Mouse (Mus musculus): Measurements from ENCODE around the gene Gm8369. TPM values are rescaled to one million over a fixed set of nuclear protein-coding genes. Genes with fewer than 3 reads are reported as not detected.
"Not testable (repeated sequence)": the region's sequence is repeated elsewhere in the genome, so short reads cannot be mapped to it uniquely, and the experiment has no call there.

Gm8369 gene
- total RNA-seq (2022) = under 1 TPM; 0.22 to 0.89 (median 0.35) TPM

DNA sequence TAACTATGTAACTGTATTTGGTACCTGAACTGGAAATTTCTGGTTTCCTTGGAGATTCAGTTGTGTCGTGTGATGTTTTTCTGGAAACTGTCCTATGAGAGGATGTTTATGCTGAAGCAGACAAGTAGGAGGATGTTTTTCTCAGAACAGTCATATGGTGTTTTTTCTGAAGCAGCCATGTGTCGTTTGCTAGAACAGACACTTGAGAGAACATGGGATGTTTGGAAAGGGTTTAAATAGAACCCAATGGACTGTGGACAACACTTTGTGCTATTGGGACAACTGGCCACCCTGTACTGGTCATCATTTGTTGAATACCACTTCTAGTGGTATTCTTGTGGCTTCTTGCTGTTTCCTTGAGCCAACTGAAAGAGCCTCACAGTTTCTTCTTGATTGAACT is at the start of gene Gm8369:
Gene Gm8369, plus strand, starts transcription at position 193 of the 400 bp plus-strand sequence.
- DNase-seq = no peak

DNA sequence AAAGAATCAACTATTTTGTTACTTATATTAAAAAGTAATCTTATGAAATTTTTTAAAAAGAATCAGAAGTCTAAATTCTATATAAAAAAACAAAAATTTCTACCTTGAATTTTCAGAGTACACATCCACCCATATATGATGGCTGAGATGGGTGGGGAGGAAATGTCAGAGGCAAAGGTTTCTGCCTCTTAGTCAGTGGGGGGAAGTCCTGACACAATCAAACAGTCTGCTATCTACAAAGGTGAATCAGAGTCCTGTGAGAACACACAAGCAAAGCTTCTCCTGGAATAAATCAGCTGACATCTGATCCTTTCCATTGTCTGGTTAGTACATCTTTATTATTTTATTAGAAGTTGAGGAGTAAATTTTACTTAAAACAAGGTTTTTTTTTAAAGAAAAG is 42.4 kb upstream of the Gm8369 start, which contains the start of gene Ms4a4b:
Gene Ms4a4b, plus strand, starts transcription at position 216 of the 400 bp plus-strand sequence.
- no peak for DNase-seq

DNA sequence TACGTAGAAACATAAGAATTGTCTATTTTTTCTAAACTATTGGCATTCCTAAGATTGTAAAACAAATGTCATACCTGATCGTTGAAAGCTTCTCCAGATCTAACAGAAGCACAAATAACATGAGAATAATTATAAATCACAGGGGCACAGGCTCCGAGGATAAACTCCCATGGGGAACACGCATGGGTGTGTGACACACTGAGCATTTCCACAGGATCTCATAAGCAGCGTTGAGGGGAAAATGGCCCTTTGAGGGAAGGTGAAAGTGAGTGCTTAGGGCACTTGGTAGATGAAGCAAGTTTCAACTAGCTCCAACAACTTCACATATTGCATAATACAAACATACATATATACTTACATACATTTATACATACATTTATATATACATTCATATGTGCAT is 41.8 kb upstream of the Gm8369 start:
- no peak for DNase-seq

DNA sequence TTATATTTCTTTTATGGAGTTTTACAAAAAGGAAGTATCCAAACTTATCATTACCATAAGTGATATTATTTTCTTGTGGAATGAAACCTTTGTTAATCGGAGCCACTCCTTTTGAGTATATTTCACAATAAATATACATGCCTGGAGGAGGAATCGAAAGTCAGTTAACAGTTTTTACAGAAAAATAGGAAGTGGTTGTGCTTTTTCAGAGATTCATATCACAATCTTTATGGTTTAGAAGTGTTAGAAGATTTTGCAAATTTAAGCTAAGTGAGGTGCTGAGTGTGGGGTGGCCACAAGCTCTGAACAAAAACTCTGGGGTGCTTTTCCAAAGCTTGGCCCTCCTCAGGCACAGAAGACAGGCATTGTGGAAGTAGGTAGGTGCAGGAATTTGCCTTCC is 38.5 kb upstream of the Gm8369 start:
- no peak for DNase-seq

DNA sequence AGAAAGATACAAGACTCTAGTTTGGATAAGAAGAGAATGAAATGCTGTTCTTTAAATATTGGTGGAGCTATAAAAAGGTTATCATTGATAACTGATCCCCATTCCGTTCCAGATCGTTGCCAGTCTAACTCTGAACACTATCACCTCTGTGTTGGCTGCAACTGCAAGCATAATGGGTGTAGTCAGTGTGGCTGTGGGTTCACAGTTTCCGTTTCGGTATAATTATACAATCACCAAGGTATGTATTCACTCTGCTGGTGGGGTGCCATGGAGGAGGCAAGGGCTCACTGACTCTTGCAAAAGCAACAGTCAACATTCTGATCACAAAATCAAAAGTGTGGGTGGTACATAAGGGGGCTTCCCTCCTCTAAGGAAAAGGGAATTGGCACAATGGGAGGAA is 26.7 kb upstream of the Gm8369 start:
- DNase-seq = not testable (repeated sequence)

DNA sequence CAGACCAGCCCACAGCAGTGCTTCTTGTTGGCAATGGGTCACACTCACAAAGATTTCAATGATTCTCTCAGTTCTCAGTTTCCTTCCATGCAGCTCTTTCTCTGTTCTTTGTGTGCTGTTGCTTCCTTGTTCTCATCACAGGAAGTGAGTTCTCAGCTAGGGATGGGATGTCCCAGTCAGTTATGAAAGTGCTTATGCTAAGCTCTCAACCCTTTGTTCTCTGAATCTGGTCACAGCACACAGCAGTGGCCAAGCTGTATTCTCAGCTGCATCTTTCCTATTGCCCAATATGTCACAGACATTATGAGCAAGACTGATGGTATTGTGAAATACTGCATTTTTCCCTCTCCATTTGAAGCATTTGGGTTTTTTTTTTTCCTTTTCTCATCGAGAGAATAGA is 20.9 kb upstream of the Gm8369 start:
- DNase-seq = not testable (repeated sequence)

DNA sequence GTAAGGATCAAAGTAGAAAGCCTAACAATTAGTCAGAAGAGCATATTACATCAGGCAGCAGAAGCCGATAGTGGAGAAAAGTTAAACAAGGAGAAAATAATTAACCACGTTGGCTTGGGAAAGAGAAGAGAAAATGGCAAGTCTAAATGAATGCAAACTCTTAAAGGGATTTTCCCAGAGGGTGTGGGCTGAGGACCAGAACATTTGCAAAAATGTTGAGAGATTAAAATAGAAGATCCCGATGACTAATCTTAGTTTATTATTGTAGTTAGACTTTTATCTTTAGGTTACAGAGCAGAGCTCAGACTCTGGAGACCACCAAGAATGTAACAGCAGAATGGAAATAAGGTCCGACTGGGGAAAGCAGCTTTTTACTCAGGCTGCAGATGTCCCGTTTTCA is 19.3 kb upstream of the Gm8369 start:
- DNase-seq = no peak

DNA sequence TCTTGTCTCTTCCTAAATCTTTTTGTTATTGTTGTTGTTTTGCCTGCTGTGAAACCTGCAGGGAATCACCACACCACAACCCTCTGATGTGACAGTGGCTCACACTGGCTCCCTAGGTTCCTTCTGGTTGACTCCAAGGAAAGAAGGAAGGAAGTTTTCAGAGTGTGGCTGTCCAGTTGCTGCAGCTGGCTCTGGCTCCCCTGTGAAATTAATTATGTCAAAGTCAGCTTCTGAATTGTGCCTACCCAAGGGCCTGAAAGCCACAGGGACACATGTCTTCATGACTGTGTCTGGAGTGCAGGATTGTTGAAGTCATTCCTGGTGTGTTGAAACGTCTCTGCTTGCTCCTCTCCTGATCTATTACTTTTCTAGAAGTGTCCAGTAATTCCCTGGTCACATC is 17.4 kb upstream of the Gm8369 start:
- DNase-seq = not testable (repeated sequence)

DNA sequence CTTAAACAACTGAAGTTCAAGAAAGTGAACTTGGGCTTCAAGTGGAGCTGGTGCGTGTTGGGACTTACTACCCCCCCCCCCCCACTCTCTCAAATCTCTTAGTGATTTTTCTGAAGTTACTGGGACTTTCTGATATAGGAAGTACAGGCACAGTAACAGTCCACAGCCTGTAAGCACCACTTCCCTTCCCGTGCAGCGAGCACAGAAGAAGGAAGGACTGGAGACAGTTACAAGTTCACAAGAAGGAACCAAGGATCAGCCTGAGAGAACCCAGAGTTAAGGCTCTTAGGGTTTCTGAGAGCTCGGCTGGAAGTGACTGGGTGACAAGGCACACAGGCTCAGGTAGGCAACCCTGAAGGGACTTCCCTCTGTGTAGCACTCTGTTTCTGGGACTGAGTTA is 16.5 kb upstream of the Gm8369 start, which contains the start of gene Ms4a6c:
Gene Ms4a6c, plus strand, starts transcription at position 152 of the 400 bp plus-strand sequence.
- DNase-seq = not testable (repeated sequence)

DNA sequence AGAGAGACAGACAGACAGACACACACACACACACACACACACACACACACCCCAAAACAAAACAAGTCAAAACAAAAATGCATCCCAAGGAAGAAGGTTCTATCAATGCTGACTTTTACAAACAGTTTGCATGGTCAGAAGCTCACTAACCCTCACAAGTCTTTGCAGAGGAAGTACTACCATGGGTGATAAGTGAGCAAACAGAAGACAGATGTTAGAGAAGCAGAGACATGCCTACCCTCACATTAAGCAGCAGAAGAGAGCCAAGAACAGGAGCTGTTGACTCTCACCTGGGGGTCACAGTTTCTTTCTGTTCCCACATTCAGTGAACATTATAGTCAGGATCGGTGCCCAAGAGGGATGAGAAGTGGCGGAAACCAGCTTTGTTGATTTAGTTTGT is 6.0 kb upstream of the Gm8369 start:
- DNase-seq = no peak

DNA sequence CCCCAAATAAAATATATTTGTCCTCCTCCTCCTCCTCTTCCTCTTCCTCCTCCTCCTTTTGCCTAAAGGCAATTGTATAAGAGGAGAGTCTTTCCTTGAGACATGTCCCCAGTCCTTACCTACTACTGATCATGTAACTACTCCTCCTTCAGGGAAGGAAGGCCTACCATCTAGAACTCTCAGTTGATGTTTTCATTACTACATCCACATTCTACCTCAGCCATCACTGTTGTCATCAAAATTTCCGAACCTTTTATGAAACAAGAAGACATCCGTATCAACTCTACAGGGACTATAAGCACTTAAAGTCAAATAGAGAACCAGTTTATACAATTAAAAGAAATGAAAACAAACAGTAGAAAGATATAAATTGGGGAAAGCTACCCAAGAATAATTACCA is 3.1 kb upstream of the Gm8369 start:
- DNase-seq = no peak

DNA sequence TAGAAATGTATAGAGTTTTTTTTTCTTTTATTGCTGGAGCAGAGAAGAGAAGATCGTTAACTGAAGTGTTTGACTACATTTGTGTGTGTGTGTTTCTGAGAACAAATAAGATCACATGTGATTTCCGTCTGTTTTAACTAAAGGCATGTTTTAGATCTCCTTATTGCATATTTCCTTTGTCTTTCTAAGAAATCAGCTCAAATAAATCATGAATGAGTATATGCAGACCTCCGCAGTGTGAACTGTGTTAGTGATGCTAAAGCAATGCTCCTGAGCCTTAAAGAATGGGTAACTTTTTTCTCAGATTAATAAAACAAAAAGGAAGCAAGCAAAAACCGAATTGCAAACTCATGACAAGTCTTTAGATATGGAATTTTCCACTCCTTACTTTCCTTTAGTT is 1.8 kb upstream of the Gm8369 start:
- no peak for DNase-seq

DNA sequence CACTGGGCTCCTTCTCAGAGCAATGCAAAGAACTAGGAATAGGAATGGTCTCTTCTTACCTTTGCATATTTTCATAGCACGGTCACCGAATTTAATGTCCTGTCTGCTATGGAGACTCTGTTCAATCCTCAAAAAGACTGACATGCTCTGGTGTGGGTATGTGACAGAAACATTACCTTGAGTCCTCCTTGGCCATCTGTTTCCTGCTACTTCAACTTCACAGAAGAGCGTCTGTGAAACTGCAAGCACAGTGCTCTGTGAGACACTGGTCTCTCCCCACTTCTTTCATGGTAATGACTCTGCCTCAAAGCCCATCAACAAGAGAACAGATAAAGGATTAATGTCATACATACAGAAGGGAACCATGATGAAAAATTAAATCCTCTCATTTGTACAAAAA is 1.4 kb upstream of the Gm8369 start:
- DNase-seq = no peak

DNA sequence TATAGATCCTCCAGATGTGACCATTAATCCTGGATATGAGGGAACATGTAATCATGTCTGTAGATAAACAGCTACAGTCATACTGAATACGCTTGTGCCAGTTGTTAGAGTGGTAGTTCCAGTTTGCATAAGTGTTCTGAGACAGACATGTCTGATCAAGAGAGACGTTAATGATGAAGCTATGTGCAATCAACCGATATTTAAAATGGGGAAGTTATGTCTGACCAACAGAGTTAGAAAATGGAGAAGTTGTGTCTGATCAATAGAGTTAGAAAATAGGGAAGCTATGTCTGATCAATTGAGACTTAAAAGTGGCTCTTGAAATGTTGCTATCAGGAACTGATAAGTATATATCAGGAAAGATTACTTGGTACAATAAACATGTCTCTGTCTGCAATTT is 472 bp upstream of the Gm8369 start:
- no peak for DNase-seq

DNA sequence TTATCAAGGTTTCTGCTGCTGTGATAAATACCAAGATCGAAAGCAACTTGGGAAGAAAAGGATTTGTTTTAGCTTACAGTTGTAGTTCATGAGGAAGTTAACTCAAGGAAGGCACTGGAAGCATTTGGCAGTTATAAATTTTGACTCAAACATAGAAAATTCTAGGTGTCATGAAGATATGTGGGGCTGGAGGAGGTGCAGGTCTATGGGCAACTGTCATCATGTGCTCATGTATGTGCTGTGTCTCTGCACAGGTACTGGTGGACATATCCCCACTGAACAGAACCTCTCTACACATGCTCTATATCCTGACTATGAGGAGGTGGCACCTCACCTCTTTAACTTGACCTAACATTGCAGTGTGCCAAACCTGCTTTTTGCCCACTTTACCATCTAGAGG is 861 bp downstream of the Gm8369 start:
- DNase-seq = no peak

DNA sequence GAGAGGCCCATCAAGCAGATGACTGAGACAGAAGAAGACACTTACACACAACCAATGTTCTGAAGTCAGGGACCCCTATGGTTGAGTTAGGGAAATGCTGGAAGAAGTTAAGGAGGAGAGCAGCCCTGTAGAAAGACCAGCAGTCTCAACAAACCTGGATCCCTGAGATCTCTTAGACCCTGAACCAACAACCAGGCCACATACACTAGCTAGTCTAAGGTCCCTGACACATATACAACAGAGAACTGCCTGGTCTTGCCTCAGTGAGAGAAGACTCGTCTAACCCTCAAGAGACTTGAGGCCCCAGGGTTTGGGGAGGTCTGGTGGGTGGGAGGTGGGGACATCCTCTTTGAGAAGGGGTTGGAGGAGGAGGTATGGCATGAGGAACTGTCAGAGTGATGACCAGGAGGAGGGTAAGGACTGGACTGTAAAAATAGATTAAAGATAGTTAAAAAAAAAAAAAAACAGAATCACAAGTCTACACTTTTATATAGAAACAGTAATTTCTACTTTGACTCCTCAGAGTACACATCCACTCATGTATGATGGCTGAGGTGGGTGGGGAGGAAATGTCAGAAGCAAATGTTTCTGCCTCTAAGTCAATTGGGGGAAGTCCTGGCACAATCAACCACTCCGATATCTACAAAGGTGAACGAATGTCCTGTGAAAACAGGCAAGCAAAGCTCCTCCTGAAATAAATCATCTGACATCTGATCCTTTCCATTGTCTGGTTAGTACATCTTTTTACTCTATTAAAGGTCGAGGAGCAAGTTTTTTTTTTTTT is 5.9 kb downstream of the Gm8369 start:
- no peak for DNase-seq

DNA sequence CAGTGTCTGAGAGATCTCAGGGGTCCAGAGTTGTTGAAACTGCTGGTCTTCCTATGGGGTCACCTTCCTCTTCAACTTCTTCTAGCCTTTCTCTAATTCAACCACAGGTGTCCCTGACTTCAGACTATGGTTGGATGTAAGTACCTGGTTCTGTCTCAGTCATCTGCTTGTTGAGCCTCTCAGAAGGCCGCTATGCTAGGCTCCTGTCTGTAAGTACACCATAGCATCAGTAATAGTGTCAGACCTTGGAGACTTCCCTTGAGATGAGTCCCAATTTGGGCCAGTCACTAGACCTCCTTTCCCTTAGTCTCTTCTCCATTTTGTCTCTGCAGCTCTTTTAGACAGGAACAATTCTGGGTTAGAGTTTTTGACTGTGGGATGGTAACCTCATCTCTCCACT is 6.9 kb downstream of the Gm8369 start:
- DNase-seq = no peak

DNA sequence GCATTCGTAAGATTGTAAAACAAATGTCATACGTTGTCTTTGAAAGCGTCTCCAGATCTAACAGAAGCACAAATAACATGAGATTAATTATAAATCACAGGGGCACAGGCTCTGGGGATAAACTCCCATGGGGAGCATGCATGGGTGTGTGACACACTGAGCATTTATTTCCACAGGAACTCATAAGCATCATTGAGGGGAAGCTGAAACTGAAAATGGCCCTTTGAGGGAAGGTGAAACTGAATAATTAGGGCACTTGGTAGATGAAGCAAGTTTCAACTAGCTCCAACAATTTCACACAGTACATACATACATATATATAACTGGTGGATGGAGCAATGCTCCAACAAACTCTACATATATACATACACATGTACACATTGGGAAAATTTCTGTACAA is 8.8 kb downstream of the Gm8369 start:
- no peak for DNase-seq

DNA sequence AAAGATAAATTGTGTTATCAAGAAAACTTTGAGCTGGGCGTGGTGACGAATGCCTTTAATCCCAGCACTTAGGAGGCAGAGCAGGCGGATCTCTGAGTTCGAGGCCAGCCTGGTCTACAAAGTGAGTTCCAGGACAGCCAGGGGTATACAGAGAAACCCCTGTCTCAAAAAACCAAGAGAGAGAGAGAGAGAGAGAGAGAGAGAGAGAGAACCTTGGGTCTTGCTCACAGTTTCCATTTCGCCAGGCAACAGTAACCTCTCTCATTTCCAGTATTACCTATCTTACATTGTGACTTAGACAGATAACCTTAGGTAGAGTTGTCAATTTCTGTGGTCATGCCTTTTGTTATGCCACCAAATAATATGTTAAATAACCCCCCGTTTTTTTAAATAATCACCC is 10.6 kb downstream of the Gm8369 start:
- no peak for DNase-seq

DNA sequence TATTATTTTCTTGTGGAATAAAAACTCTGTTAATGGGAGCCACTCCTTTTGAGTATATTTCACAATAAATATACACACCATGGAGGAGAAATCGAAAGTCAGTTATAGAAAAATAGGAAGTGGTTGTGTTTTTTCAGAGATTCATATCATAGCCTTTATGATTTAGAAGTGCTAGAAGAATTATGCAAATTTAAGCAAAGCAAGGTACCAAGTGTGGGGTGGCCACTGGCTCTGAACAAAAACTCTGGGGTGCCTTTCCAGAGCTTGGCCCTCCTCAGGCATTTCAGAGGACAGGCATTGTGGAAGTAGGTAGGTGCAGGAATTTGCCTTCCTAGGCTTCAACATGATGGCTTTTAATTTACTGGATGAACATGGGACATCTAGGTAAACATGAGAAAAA is 11.6 kb downstream of the Gm8369 start:
- DNase-seq = not testable (repeated sequence)

DNA sequence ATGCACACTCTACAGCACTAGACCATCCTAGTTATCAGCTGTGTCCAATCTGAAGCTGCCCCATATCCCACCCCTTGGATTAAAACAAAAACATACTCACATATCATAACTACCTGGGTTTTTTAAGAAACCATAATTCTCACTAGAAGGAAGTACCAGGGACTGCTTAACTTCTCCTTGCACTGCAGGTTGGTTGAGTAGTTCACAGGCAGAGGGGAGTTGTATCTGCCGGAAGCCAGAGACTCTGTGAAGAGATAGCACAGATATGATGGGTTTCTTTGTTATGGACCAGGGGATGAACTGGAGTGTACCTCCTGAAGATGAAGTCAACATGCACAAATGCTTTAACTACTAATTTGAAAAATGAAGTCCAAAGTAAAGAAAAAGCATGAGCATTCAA is 15.1 kb downstream of the Gm8369 start:
- no peak for DNase-seq

DNA sequence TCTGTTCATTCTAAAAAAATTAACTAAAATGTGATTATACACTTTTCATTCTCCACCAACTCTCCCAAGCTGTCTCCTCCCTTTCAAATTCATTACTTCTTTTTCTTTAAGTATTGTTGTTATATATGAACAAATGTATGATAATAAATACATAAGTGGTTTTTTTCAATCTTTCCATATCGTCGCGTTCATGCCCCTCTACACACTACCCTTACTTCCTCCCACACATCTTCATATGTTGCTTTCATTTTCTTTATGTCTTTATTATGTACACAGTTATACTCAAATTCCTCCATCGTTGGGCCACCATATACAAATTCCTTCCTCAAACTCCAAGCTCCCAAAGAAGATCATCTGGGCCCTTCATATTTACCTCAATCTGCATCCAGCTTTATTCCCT is 15.6 kb downstream of the Gm8369 start:
- no peak for DNase-seq

DNA sequence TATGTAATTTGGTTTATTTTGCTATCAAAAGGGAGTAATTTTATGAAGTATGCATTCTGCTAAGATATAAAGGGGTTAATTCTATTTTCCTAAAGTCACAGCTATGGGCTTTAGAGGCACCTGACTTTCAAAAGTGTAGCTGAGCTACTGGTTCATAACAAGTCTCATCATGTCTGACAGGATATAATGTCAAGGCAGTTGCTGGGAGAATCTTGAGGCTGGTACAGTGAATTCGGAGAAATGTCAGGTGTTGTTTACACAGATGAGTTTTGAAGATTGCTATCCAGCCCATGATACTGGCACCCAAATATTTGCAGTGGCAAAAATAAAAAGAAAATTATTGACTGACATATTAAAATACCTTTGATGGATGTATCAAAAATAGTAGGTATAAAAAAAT is 19.1 kb downstream of the Gm8369 start:
- no peak for DNase-seq

DNA sequence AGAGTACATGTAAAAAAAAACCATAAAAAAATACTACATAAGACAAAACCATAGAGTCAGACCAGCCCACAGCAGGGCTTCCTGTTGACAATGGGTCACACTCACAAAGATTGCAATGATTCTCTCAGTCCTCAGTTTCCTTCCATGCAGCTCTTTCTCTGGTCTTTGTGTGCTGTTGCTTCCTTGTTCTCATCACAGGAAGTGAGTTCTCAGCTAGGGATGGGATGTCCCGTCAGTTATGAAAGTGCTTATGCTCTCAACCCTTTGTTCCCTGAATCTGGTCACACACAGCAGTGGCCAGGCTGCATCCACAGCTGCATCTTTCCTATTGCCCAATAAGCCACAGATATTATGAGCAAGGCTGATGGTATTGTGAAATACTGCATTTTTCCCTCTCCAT is 27.7 kb downstream of the Gm8369 start:
- no peak for DNase-seq

DNA sequence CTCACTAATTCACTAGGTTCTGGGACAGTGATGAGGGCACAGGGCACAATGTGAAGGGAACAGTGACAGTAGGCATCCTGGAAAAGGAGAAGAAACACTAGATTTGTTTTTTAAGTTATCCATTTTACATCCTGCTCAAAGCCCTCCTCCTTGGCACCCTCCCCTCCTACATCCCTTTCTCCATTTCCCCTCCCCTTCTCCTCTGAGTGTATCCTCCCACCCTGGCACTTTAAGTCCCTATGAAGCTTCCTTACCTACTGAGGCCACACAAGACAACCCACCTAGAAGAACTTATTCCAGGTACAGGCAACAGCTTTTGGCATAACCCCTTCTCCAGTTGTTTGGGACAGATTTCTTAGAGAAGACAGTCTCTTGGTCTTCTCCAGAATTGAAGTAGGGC is 30.5 kb downstream of the Gm8369 start, which contains the start of gene Ms4a6b:
Gene Ms4a6b, plus strand, starts transcription at position 267 of the 400 bp plus-strand sequence.
- no peak for DNase-seq

Measured in adrenal gland, adult 8-10 months (tissue).